Mouse (Mus musculus) E14TG2a.4 (cell line): Measurements from ENCODE around the gene Rsc1a1.

ENCODE experiments used
- CTCF ChIP-seq: conservative IDR thresholded peaks from 2 replicates; pipeline ENCODE4 v1.5.1; 2014; ENCODE audit warnings: low read length
- NANOG ChIP-seq: IDR thresholded peaks from 2 replicates; pipeline ENCODE4 v1.6.1; 2014; ENCODE audit warnings: borderline replicate concordance, low read length, mixed read lengths

- TF ChIP-seq CTCF (no peak), NANOG (no peak)
Measured at GRCm38 (mm10) chr4:141723673-141724068, 38.3 kb upstream of the Rsc1a1 start.
